Comparison of ENCODE assay signal across 13 mouse cellular contexts in genomic region chr11:70306159-70306558, GRCm38 (mm10). TPM values are rescaled to one million over a fixed set of nuclear protein-coding genes. Genes with fewer than 3 reads are reported as not detected.
A peak's percentile ranks its signal among the peaks of the same experiment; 100 is the strongest.
DNase-seq lines count a peak whose midpoint lies in the region; ATAC-seq and TF ChIP-seq lines count a peak whose summit lies in the region.
"Had no signal": no experiment of that assay in that cellular context is flagged by ENCODE, and none has a peak within 500 bp of the region (broad histone marks: within the 10 kb centered on the region; RNA-seq: fewer than 3 reads in every experiment).

No protein-coding gene starts in this region.

- ATAC-seq in lung, embryonic 15.5 days (ENCODE audit: borderline replicate concordance, extremely low read depth, low FRiP score, low TSS enrichment), result no peak
- peak; percentile 86 for ATAC-seq in monocyte, adult 5-6 weeks (replicated peaks; ENCODE audit: insufficient number of reproducible peaks, low FRiP score, low TSS enrichment, poor library complexity, severe bottlenecking)
- ATAC-seq in hindbrain, embryonic 12.5 days (ENCODE audit: low FRiP score), result no peak
- ATAC-seq: intestine, postnatal 0 days had no signal

- peak overlapping the region; percentile 41; the same call in 1 of the 2 replicates for H3K27ac ChIP-seq in lung, embryonic 15.5 days
- no peak overlapping the region for H3K27ac ChIP-seq in hindbrain, embryonic 12.5 days
- H3K27ac ChIP-seq: forebrain, embryonic 10.5 days had no signal

- no peak for TF ChIP-seq CTCF in lung, adult 2 months (IDR thresholded peaks at IDR 0.05; ENCODE audit: insufficient read depth, low read length)

- H3K9ac ChIP-seq in lung, embryonic 15.5 days, result no peak overlapping the region
- H3K9ac ChIP-seq in hindbrain, embryonic 12.5 days, result no peak overlapping the region

- no peak overlapping the region for H3K4me2 ChIP-seq in lung, embryonic 15.5 days
- H3K4me2 ChIP-seq in hindbrain, embryonic 12.5 days (replicated peaks), result no peak overlapping the region

- no peaks in the 10 kb centered on the region for H3K9me3 ChIP-seq in lung, embryonic 15.5 days
- no peaks in the 10 kb centered on the region for H3K9me3 ChIP-seq in hindbrain, embryonic 12.5 days (replicated peaks)

- DNase-seq in lung, adult 2 months, result no peak
- DNase-seq in adrenal gland, postnatal 14 days, result peak; percentile 66
- DNase-seq in kidney, postnatal 10 days, result peak; percentile 62
- DNase-seq in Muller cell, postnatal 12 days (ENCODE audit: inconsistent ontology term), result no peak
- no peak for DNase-seq in cerebellum, adult 8-10 months

- no peak for TF ChIP-seq POLR2A in lung, adult 2 months (IDR thresholded peaks at IDR 0.05; ENCODE audit: borderline replicate concordance, extremely low read depth, low read depth, low read length)

- WGBS in lung, embryonic 15.5 days, result 51% methylated on average over 7 of the region's 7 CpGs
- WGBS in lung, adult 2 months, result 29% methylated on average over 7 of the region's 7 CpGs
- WGBS in hindbrain, embryonic 12.5 days, result 59% methylated on average over 7 of the region's 7 CpGs

- H3K4me1 ChIP-seq in lung, embryonic 15.5 days, result no peaks in the 10 kb centered on the region
- H3K4me1 ChIP-seq in lung, adult 2 months (ENCODE audit: control insufficient read depth, insufficient read depth, low read length), result peaks cover 3% of the 10 kb centered on the region; the same call in 1 of the 2 replicates
- no peaks in the 10 kb centered on the region for H3K4me1 ChIP-seq in hindbrain, embryonic 12.5 days
- H3K4me1 ChIP-seq: forebrain, embryonic 10.5 days had no signal

- H3K27me3 ChIP-seq in lung, embryonic 15.5 days, result no peaks in the 10 kb centered on the region
- H3K27me3 ChIP-seq in hindbrain, embryonic 12.5 days, result no peaks in the 10 kb centered on the region

- H3K4me3 ChIP-seq in lung, embryonic 15.5 days, result no peak overlapping the region
- no peak overlapping the region for H3K4me3 ChIP-seq in lung, adult 2 months (replicated peaks; ENCODE audit: extremely low read depth, low read depth, low read length)
- H3K4me3 ChIP-seq in hindbrain, embryonic 12.5 days, result no peak overlapping the region
- H3K4me3 ChIP-seq: forebrain, embryonic 10.5 days had no signal

- no peaks in the 10 kb centered on the region for H3K36me3 ChIP-seq in lung, embryonic 15.5 days
- H3K36me3 ChIP-seq in hindbrain, embryonic 12.5 days, result no peaks in the 10 kb centered on the region
- H3K36me3 ChIP-seq: forebrain, embryonic 10.5 days had no signal

RNA-seq across cellular contexts. Expression of gene Alox12e, which starts 16.3 kb away (rescaled TPM):
- polyA plus RNA-seq in lung, embryonic 15.5 days (2015; fragmentation: Nextera tagmentation; extraction: Ambion mirVana), result 0.34 and 1.7 TPM in 2 replicates
- polyA plus RNA-seq in lung, adult 2 months (2012; rRNA removed), result 0.31 and 0.40 TPM in 2 replicates
- not detected in 2 replicates for total RNA-seq in adrenal gland, postnatal 14 days (2021)
- 2.5 TPM in 1 of 3 replicates, not detected in the others for total RNA-seq in monocyte, adult 5-6 weeks (2017)
- polyA plus RNA-seq in hindbrain, embryonic 12.5 days (2016; fragmentation: Nextera tagmentation; extraction: Ambion mirVana), result not detected in 2 replicates
- total RNA-seq: heart, adult 8-10 months had no signal
- polyA plus RNA-seq: brain, embryonic 14.5 days; forebrain, embryonic 10.5 days; intestine, postnatal 0 days; testis, adult 2 months had no signal

RNA-seq across cellular contexts. Expression of gene Alox15, which starts 45.7 kb away (rescaled TPM):
- 0.45 and 0.93 TPM in 2 replicates for polyA plus RNA-seq in lung, embryonic 15.5 days (2015; fragmentation: Nextera tagmentation; extraction: Ambion mirVana)
- 4.2 and 14.2 TPM in 2 replicates for polyA plus RNA-seq in lung, adult 2 months (2012; rRNA removed)
- total RNA-seq in adrenal gland, postnatal 14 days (2021), result 4.4 and 4.7 TPM in 2 replicates
- total RNA-seq in monocyte, adult 5-6 weeks (2017), result 1.6 to 43.2 TPM (median 41.4 TPM) in 3 replicates
- polyA plus RNA-seq in hindbrain, embryonic 12.5 days (2016; fragmentation: Nextera tagmentation; extraction: Ambion mirVana), result 0.09 TPM in 1 of 2 replicates, not detected in the other

RNA-seq across cellular contexts. Expression of gene Alox12, which starts 51.0 kb away (rescaled TPM):
- polyA plus RNA-seq in lung, embryonic 15.5 days (2015; fragmentation: Nextera tagmentation; extraction: Ambion mirVana), result 7.0 TPM in 2 replicates
- polyA plus RNA-seq in lung, adult 2 months (2012; rRNA removed), result 4.6 and 9.2 TPM in 2 replicates
- total RNA-seq in adrenal gland, postnatal 14 days (2021), result 1.7 and 2.0 TPM in 2 replicates
- 0.85 to 26.1 TPM (median 1.6 TPM) in 3 replicates for total RNA-seq in monocyte, adult 5-6 weeks (2017)
- 2.2 and 3.3 TPM in 2 replicates for polyA plus RNA-seq in hindbrain, embryonic 12.5 days (2016; fragmentation: Nextera tagmentation; extraction: Ambion mirVana)

Comparison
In these comparisons a context has a peak if more than half of its experiments do, and no peak if none do; other contexts are left out.
1. DNase-seq: peak in adrenal gland, postnatal 14 days (single experiment) and kidney, postnatal 10 days (single experiment); none in lung, adult 2 months (single experiment), Muller cell, postnatal 12 days (single experiment) and cerebellum, adult 8-10 months (single experiment).